Mouse (Mus musculus): ENCODE results near the gene Wwox.

DNA sequence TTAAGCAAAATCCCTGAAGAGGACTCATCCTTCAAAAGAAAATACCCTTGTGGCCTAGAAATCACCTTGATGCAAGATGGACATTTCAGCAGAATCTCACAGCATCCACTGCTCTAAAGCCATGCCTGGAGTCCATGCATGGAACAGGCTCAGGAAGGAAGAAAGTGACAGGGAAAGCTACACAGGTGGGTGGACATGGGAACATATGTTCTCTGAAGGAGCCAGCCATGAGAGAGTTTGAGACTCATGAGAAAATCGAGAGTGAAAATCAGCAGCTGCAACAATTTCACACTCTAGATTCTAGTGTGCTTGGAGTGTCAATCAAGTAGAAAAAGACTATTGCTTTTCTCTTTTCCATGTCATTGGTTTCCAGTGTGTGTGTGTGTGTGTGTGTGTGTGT lies 896.9 kb downstream of the Wwox start:
- TF ChIP-seq CTCF (IDR thresholded peaks at IDR 0.05; ENCODE audit: control insufficient read depth, insufficient read depth, low read length): no peak
- no peak for TF ChIP-seq POLR2A (IDR thresholded peaks at IDR 0.05; ENCODE audit: borderline replicate concordance, control insufficient read depth, low read depth, low read length)
